Mouse (Mus musculus) embryonic facial prominence, embryonic 10.5 days (tissue): ENCODE measurements around the gene Csnk1g2. TPM values are rescaled to one million over a fixed set of nuclear protein-coding genes. Genes with fewer than 3 reads are reported as not detected.

Source experiments
- DNase-seq: peaks from one replicate; pipeline ENCODE4 v3.0.0-alpha.2; 2017; ENCODE audit warnings: low spot score
- H3K27ac ChIP-seq: fragments of 300-500 bp; sonication (generic); replicated peaks from 2 replicates; pipeline ENCODE4 v1.5.1; 2016; ENCODE audit warnings: mild to moderate bottlenecking
- H3K27me3 ChIP-seq: fragments of 300-500 bp; sonication (generic); replicated peaks from 2 replicates; pipeline ENCODE4 v1.6.1; 2016; ENCODE audit warnings: low read depth, mild to moderate bottlenecking; ENCODE audit not compliant: poor library complexity, severe bottlenecking
- H3K36me3 ChIP-seq: fragments of 300-500 bp; sonication (generic); replicated peaks from 2 replicates; pipeline ENCODE4 v1.6.1; 2016; ENCODE audit warnings: mild to moderate bottlenecking, moderate library complexity
- H3K4me1 ChIP-seq: fragments of 300-500 bp; sonication (generic); 2 replicates; pipeline ENCODE4 v1.6.1; 2016
- H3K4me3 ChIP-seq: fragments of 300-500 bp; sonication (generic); 2 replicates; pipeline ENCODE4 v1.5.1; 2016; ENCODE audit warnings: mild to moderate bottlenecking, moderate library complexity
- H3K9me3 ChIP-seq: fragments of 300-500 bp; sonication (generic); 2 replicates; pipeline ENCODE4 v1.6.1; 2016; ENCODE audit warnings: mild to moderate bottlenecking
- WGBS: fragments of 180-500 bp; shearing (Covaris S2); methylation state at CpG from one replicate; pipeline ENCODE4 v1.1.7; 2016; 5-methylcytosine and 5-hydroxymethylcytosine counted together
- polyA plus RNA-seq: library from polyadenylated mRNA; unstranded; fragments of >200 nt; fragmentation: Nextera tagmentation; extraction: Ambion mirVana; gene quantifications from 2 replicates; pipeline ENCODE4 v1.2.1, GENCODE M21; 2016

Csnk1g2 gene
- polyA plus RNA-seq, 1 experiment from 2014 or later, result 198 TPM

GRCm38 (mm10) chr10:80671936-80672690 is 49.5 kb downstream of the Csnk1g2 start:
- no peak overlapping the region for H3K4me3 ChIP-seq
- no peak for DNase-seq
- no peaks in the 10 kb centered on the region for H3K9me3 ChIP-seq
- no peak overlapping the region for H3K27ac ChIP-seq
- H3K27me3 ChIP-seq, result no peaks in the 10 kb centered on the region
- peaks cover 42% of the 10 kb centered on the region for H3K4me1 ChIP-seq
- WGBS, result 77% methylated on average over 11 of the region's 11 CpGs
- H3K36me3 ChIP-seq, result peaks cover 75% of the 10 kb centered on the region

GRCm38 (mm10) chr10:80673690-80674089 is 51.1 kb downstream of the Csnk1g2 start:
- Histone ChIP-seq H3K4me3 (peak overlapping the region; percentile 97), H3K9me3 (no peaks in the 10 kb centered on the region), H3K36me3 (peaks cover 59% of the 10 kb centered on the region), H3K27ac (peak overlapping the region; percentile 93; the same call in 1 of the 2 replicates), H3K27me3 (no peaks in the 10 kb centered on the region), H3K4me1 (peaks cover 57% of the 10 kb centered on the region)
- 90% methylated on average over 3 of the region's 3 CpGs for WGBS
- no peak for DNase-seq

DNA sequence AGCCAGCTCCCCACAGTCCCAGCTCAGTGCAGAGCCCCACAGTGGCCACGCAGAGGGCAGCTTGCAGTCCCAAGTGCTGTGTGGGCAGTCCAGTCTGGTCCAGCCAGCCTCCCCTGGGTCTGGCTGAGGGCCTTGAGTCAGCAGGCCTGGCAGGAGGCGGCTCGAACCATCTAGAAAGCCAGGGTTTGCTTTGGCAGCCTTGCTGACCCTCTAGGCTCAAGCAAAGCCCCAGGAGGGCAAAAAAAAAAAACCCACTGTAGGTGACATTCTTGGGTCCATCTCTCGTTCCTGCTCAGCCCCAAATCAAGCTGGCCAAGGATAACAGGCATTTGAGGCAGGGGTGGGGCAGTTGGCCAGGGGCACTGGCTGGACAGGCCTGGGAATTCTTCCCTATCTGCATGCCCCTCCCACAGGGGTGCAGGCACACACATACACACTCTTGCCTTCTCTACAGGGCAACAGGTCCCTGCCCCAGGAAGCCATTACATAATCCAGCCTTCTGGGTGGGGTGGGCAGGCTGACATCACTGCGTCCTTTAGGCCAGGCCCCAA is 51.6 kb downstream of the Csnk1g2 start:
- 76% methylated on average over 5 of the region's 5 CpGs for WGBS
- Histone ChIP-seq H3K9me3 (no peaks in the 10 kb centered on the region), H3K36me3 (peaks cover 54% of the 10 kb centered on the region), H3K4me3 (peak overlapping the region; percentile 97), H3K4me1 (peaks cover 63% of the 10 kb centered on the region), H3K27ac (peak overlapping the region; percentile 93), H3K27me3 (no peaks in the 10 kb centered on the region)
- no peak for DNase-seq

- H3K4me1 ChIP-seq, result peaks cover 70% of the 10 kb centered on the region
These were observed 52.3 kb downstream of the Csnk1g2 start for GRCm38 (mm10) chr10:80674851-80675404.

GRCm38 (mm10) chr10:80675405-80676197 is 53.0 kb downstream of the Csnk1g2 start:
- Histone ChIP-seq H3K4me1 (peaks cover 71% of the 10 kb centered on the region), H3K36me3 (peaks cover 40% of the 10 kb centered on the region), H3K27me3 (no peaks in the 10 kb centered on the region), H3K27ac (peak overlapping the region; percentile 93), H3K9me3 (no peaks in the 10 kb centered on the region), H3K4me3 (peak overlapping the region; percentile 97)
- peak; percentile 56 for DNase-seq
- under 1% methylated on average over 54 of the region's 54 CpGs for WGBS

More at GRCm38 (mm10) chr10:80674851-80675404, 52.3 kb downstream of the Csnk1g2 start:
- Histone ChIP-seq H3K27ac (peak overlapping the region; percentile 93), H3K4me3 (peak overlapping the region; percentile 97), H3K36me3 (peaks cover 47% of the 10 kb centered on the region), H3K27me3 (no peaks in the 10 kb centered on the region), H3K9me3 (no peaks in the 10 kb centered on the region)
- DNase-seq, result no peak
- WGBS, result 30% methylated on average over 6 of the region's 6 CpGs

GRCm38 (mm10) chr10:80676198-80676928 is 53.7 kb downstream of the Csnk1g2 start:
- Histone ChIP-seq H3K9me3 (no peaks in the 10 kb centered on the region), H3K4me3 (peak overlapping the region; percentile 97), H3K4me1 (peaks cover 71% of the 10 kb centered on the region), H3K27ac (peak overlapping the region; percentile 93), H3K36me3 (peaks cover 33% of the 10 kb centered on the region), H3K27me3 (no peaks in the 10 kb centered on the region)
- peak; percentile 100 for DNase-seq
- under 1% methylated on average over 78 of the region's 78 CpGs for WGBS

DNA sequence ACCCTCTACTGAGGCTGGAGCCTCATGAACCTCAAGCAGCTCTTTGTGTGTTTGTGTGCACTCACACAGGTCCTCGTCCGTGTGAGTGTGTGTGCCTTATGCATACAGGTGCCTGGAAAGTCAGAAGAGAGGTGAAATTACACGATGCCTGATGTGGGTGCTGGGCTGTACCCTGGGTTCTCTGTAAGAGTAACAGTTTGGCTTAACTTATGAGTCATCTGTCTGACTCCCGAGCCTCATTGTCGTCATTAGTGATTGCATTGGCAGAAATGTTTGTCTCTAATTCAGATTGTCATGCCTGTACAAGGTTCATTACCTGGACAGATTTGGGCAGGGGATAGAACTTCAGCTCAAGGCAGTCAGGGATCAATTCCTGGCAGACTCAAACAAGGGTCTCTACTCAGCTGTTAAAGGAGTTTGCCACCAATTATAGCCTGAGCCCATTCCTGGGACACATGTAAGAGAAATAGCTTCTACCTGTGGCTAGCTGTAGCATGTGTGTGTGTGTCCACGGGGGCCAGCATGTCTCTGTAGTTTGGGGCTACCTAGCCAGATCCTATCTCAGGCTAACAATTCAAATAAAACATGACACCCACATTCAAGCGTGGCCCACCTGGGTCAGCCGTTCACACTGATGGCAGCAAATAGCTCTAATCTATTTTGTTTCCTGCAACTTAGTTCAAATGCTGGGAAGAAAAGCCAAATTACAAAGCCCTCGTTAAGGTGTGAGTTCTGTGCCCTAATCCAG is 54.7 kb downstream of the Csnk1g2 start:
- 42% methylated on average over 9 of the region's 9 CpGs for WGBS
- Histone ChIP-seq H3K4me1 (peaks cover 69% of the 10 kb centered on the region), H3K4me3 (peak overlapping the region; percentile 97), H3K27me3 (no peaks in the 10 kb centered on the region), H3K27ac (peak overlapping the region; percentile 93), H3K9me3 (no peaks in the 10 kb centered on the region), H3K36me3 (peaks cover 23% of the 10 kb centered on the region)
- no peak for DNase-seq

GRCm38 (mm10) chr10:80677942-80678436 is 55.4 kb downstream of the Csnk1g2 start, which contains the start of gene Mknk2:
Gene Mknk2, minus strand, starts transcription at chr10:80678112.
- Histone ChIP-seq H3K27ac (peak within 1 kb of the TSS; percentile 93), H3K9me3 (no peaks in the 10 kb centered on the region), H3K27me3 (no peaks in the 10 kb centered on the region), H3K36me3 (peaks cover 19% of the 10 kb centered on the region), H3K4me3 (peak within 1 kb of the TSS; percentile 97), H3K4me1 (peaks cover 62% of the 10 kb centered on the region)
- 35% methylated on average over 8 of the region's 8 CpGs for WGBS
- DNase-seq, result no peak

DNA sequence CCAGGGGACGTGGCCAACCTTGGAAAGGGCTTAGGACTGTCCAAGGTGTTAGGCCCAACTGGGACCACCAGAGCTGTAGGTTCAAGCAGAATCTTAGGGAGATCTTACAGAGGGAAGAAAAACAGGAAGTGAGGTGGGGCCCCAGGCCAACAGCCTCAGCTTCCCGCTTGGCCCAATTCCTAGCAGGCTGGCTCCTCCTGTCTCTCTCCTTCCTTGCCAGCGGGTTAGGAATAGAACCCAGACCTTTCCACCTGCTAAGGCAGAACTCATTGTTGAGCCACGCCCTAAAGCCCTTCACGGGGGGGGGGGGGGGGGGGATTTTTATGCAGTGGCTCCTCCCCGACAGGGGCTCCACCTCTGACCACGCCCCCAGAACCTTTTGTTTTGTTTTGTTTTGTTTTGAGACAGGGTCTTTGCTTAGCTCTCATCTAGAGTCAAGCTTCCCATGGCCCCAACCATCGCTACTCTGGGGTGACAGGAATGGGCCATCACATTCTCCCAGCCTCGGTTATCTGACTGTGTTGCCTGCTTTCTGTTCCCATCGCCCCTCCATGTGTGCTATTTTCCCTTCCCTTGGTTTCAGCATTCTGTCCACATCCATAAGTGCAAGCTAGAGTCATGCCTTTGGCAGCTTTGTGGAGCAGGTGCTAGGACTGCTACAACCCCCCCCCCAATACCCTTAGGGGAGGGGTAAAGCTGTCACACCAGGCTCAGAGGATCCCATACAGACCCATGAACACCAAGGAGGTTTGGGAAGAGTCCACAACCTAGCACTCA is 56.2 kb downstream of the Csnk1g2 start:
- no peak for DNase-seq
- Histone ChIP-seq H3K9me3 (no peaks in the 10 kb centered on the region), H3K4me3 (peak overlapping the region; percentile 97), H3K36me3 (peaks cover 19% of the 10 kb centered on the region), H3K4me1 (peaks cover 54% of the 10 kb centered on the region), H3K27ac (peak overlapping the region; percentile 93), H3K27me3 (no peaks in the 10 kb centered on the region)
- 47% methylated on average over 10 of the region's 10 CpGs for WGBS

- peak overlapping the region; percentile 93 for H3K27ac ChIP-seq
These were observed 57.1 kb downstream of the Csnk1g2 start for GRCm38 (mm10) chr10:80679556-80680259.

More at GRCm38 (mm10) chr10:80679556-80680259, 57.1 kb downstream of the Csnk1g2 start:
- peaks cover 19% of the 10 kb centered on the region for H3K36me3 ChIP-seq
- H3K4me3 ChIP-seq, result 0 out of 2 replicates have a peak overlapping the region, but pooled peaks have one; percentile 5
- H3K9me3 ChIP-seq, result no peaks in the 10 kb centered on the region
- H3K27me3 ChIP-seq, result no peaks in the 10 kb centered on the region
- peaks cover 45% of the 10 kb centered on the region for H3K4me1 ChIP-seq
- no peak for DNase-seq
- 65% methylated on average over 9 of the region's 9 CpGs for WGBS
